ENCODE assay signal across 31 mouse cellular contexts in genomic region chr5:29651696-29652095, GRCm38 (mm10).
"Had no signal": no experiment of that assay in that cellular context is flagged by ENCODE, and none has a peak within 500 bp of the region (broad histone marks: within the 10 kb centered on the region; RNA-seq: fewer than 3 reads in every experiment).

No protein-coding gene starts in this region.

- H3K27me3 ChIP-seq: limb, embryonic 12.5 days; limb, embryonic 13.5 days; limb, embryonic 15.5 days; liver, embryonic 12.5 days; liver, embryonic 13.5 days; liver, embryonic 15.5 days; lung, embryonic 15.5 days; megakaryocyte, embryonic 14.5 days; midbrain, embryonic 12.5 days; midbrain, embryonic 13.5 days; midbrain, embryonic 15.5 days; neural tube, embryonic 12.5 days had no signal

- H3K4me1 ChIP-seq: limb, embryonic 10.5 days; limb, embryonic 12.5 days; limb, embryonic 13.5 days; limb, embryonic 15.5 days; liver, embryonic 12.5 days; liver, embryonic 13.5 days; liver, embryonic 15.5 days; lung, embryonic 15.5 days; midbrain, embryonic 10.5 days; midbrain, embryonic 12.5 days; midbrain, embryonic 13.5 days; midbrain, embryonic 15.5 days; neural tube, embryonic 12.5 days had no signal

- H3K9me3 ChIP-seq: limb, embryonic 10.5 days; limb, embryonic 12.5 days; limb, embryonic 13.5 days; limb, embryonic 15.5 days; liver, embryonic 12.5 days; liver, embryonic 13.5 days; liver, embryonic 15.5 days; lung, embryonic 15.5 days; megakaryocyte, embryonic 14.5 days; midbrain, embryonic 10.5 days; midbrain, embryonic 12.5 days; midbrain, embryonic 13.5 days; midbrain, embryonic 15.5 days; neural tube, embryonic 12.5 days had no signal

- H3K9ac ChIP-seq: limb, embryonic 12.5 days; limb, embryonic 13.5 days; limb, embryonic 15.5 days; liver, embryonic 12.5 days; liver, embryonic 13.5 days; liver, embryonic 14.5 days; liver, embryonic 15.5 days; liver, postnatal 0 days; lung, embryonic 14.5 days; lung, embryonic 15.5 days; midbrain, embryonic 12.5 days; midbrain, embryonic 13.5 days; midbrain, embryonic 15.5 days; neural tube, embryonic 12.5 days had no signal

- H3K4me2 ChIP-seq: limb, embryonic 12.5 days; limb, embryonic 13.5 days; limb, embryonic 15.5 days; liver, embryonic 11.5 days; liver, embryonic 12.5 days; liver, embryonic 13.5 days; liver, embryonic 15.5 days; lung, embryonic 14.5 days; lung, embryonic 15.5 days; midbrain, embryonic 11.5 days; midbrain, embryonic 12.5 days; midbrain, embryonic 13.5 days; midbrain, embryonic 15.5 days; neural tube, embryonic 12.5 days had no signal

- DNase-seq: left cerebral cortex, postnatal 4 days; liver; liver, embryonic 13.5 days; liver, postnatal 0 days; lung, adult 18-20 months; lung, adult 2 months; lung, embryonic 14.5 days; lung, postnatal 10 days; lung, postnatal 14 days; lung, postnatal 36 days; midbrain, embryonic 14.5 days had no signal

- H3K4me3 ChIP-seq: left cerebral cortex, adult 2 months; limb, embryonic 10.5 days; limb, embryonic 12.5 days; limb, embryonic 13.5 days; limb, embryonic 15.5 days; liver, embryonic 12.5 days; liver, embryonic 13.5 days; liver, embryonic 15.5 days; lung, embryonic 15.5 days; megakaryocyte, embryonic 14.5 days; midbrain, embryonic 10.5 days; midbrain, embryonic 12.5 days; midbrain, embryonic 13.5 days; midbrain, embryonic 15.5 days; myocyte; neural tube, embryonic 12.5 days had no signal

- ATAC-seq: liver, embryonic 12.5 days; liver, postnatal 0 days; midbrain, embryonic 13.5 days; midbrain, embryonic 15.5 days; midbrain, embryonic 16.5 days had no signal

- H3K27ac ChIP-seq: left cerebral cortex, adult 2 months; limb, embryonic 10.5 days; limb, embryonic 12.5 days; limb, embryonic 13.5 days; limb, embryonic 15.5 days; liver, embryonic 12.5 days; liver, embryonic 13.5 days; liver, embryonic 14.5 days; liver, embryonic 15.5 days; lung, embryonic 15.5 days; macrophage; midbrain, embryonic 10.5 days; midbrain, embryonic 12.5 days; midbrain, embryonic 13.5 days; midbrain, embryonic 15.5 days; neural tube, embryonic 12.5 days had no signal
